Mouse (Mus musculus) kidney, adult 2 months (tissue): ENCODE data around the gene Spns2.

Source experiments
- CTCF ChIP-seq: fragments of 200-500 bp; conservative IDR thresholded peaks from 2 replicates; pipeline ENCODE4 v1.5.1; 2011; ENCODE audit warnings: low read depth, mild to moderate bottlenecking, control low read depth, low read length, moderate library complexity, mixed read lengths; ENCODE audit not compliant: insufficient read depth, insufficient read length
- POLR2A ChIP-seq: fragments of 200-500 bp; IDR thresholded peaks from one replicate; pipeline ENCODE4 v1.6.1; 2011; ENCODE audit warnings: low read depth, low read length, control low read depth

- TF ChIP-seq CTCF (no peak), POLR2A (no peak)
These were observed 2.0 kb downstream of the Spns2 start for GRCm38 (mm10) chr11:72487739-72488138.
